Mouse (Mus musculus): Measurements from ENCODE around the gene Cdk14. TPM values are rescaled to one million over a fixed set of nuclear protein-coding genes. Genes with fewer than 3 reads are reported as not detected.

The Cdk14 gene
- polyA plus RNA-seq, 1 experiment from 2014 or later = 21.8 TPM

GRCm38 (mm10) chr5:5313195-5313760 is 106.8 kb downstream of the Cdk14 start:
- no peaks in the 10 kb centered on the region for H3K27me3 ChIP-seq (ENCODE audit: control insufficient read depth, insufficient read depth, low read length)
- H3K36me3 ChIP-seq (ENCODE audit: control insufficient read depth, insufficient read depth, low read length) = no peaks in the 10 kb centered on the region
- WGBS = 41% methylated on average over 9 of the region's 9 CpGs
- H3K4me1 ChIP-seq (ENCODE audit: control insufficient read depth in 2 of 2, insufficient read depth in 2 of 2, low read length in 2 of 2) = peaks cover 2 to 13% of the 10 kb centered on the region in 2 experiments; a peak in 3 of 4 replicates
- no peak overlapping the region for H3K9ac ChIP-seq (ENCODE audit: low read length)
- no peak overlapping the region for H3K4me2 ChIP-seq (ENCODE audit: low read length)
- no peak overlapping the region for H3K4me3 ChIP-seq (ENCODE audit: control insufficient read depth in 1 of 2, insufficient read depth in 1 of 2, low read depth in 1 of 2, low read length in 2 of 2)
- ATAC-seq (ENCODE audit: insufficient number of reproducible peaks, insufficient read depth, low FRiP score, low read depth) = 0 out of 2 replicates have a peak, but pooled peaks have one; percentile 31
- H3K27ac ChIP-seq (replicated peaks in 1 of 2; ENCODE audit: control insufficient read depth in 1 of 2, insufficient read depth in 1 of 2, low read depth in 2 of 2, low read length in 2 of 2) = no peak overlapping the region; a peak in 1 of 4 replicates
- no peaks in the 10 kb centered on the region for H3K9me3 ChIP-seq (ENCODE audit: control insufficient read depth, low read length)

- H3K27me3 ChIP-seq (ENCODE audit: control insufficient read depth, insufficient read depth, low read length) = no peaks in the 10 kb centered on the region
- H3K27ac ChIP-seq (replicated peaks in 1 of 2; ENCODE audit: control insufficient read depth in 1 of 2, insufficient read depth in 1 of 2, low read depth in 2 of 2, low read length in 2 of 2) = no peak overlapping the region
- H3K9ac ChIP-seq (ENCODE audit: low read length) = no peak overlapping the region
- ATAC-seq (ENCODE audit: insufficient number of reproducible peaks, insufficient read depth, low FRiP score, low read depth) = no peak
- no peak overlapping the region for H3K4me2 ChIP-seq (ENCODE audit: low read length)
- 90% methylated on average over 2 of the region's 2 CpGs for WGBS
- H3K4me1 ChIP-seq (ENCODE audit: control insufficient read depth in 2 of 2, insufficient read depth in 2 of 2, low read length in 2 of 2) = peaks cover 7 to 12% of the 10 kb centered on the region in 2 experiments
- no peak overlapping the region for H3K4me3 ChIP-seq (ENCODE audit: control insufficient read depth in 1 of 2, insufficient read depth in 1 of 2, low read depth in 1 of 2, low read length in 2 of 2)
- H3K9me3 ChIP-seq (ENCODE audit: control insufficient read depth, low read length) = no peaks in the 10 kb centered on the region
- no peaks in the 10 kb centered on the region for H3K36me3 ChIP-seq (ENCODE audit: control insufficient read depth, insufficient read depth, low read length)
These were observed 114.8 kb downstream of the Cdk14 start for GRCm38 (mm10) chr5:5305286-5305685.

GRCm38 (mm10) chr5:5303102-5303670 is 116.9 kb downstream of the Cdk14 start:
- Histone ChIP-seq H3K27ac (replicated peaks in 1 of 2; ENCODE audit: control insufficient read depth in 1 of 2, insufficient read depth in 1 of 2, low read depth in 2 of 2, low read length in 2 of 2) (no peak overlapping the region), H3K36me3 (ENCODE audit: control insufficient read depth, insufficient read depth, low read length) (no peaks in the 10 kb centered on the region), H3K9me3 (ENCODE audit: control insufficient read depth, low read length) (no peaks in the 10 kb centered on the region), H3K4me2 (ENCODE audit: low read length) (no peak overlapping the region), H3K27me3 (ENCODE audit: control insufficient read depth, insufficient read depth, low read length) (no peaks in the 10 kb centered on the region), H3K4me1 (ENCODE audit: control insufficient read depth in 2 of 2, insufficient read depth in 2 of 2, low read length in 2 of 2) (peaks cover 7 to 12% of the 10 kb centered on the region in 2 experiments), H3K9ac (ENCODE audit: low read length) (no peak overlapping the region), H3K4me3 (ENCODE audit: control insufficient read depth in 1 of 2, insufficient read depth in 1 of 2, low read depth in 1 of 2, low read length in 2 of 2) (no peak overlapping the region)
- WGBS = 80% methylated on average over 8 of the region's 8 CpGs
- no peak for ATAC-seq (ENCODE audit: insufficient number of reproducible peaks, insufficient read depth, low FRiP score, low read depth)

GRCm38 (mm10) chr5:5301571-5302079 is 118.5 kb downstream of the Cdk14 start:
- Histone ChIP-seq H3K27me3 (ENCODE audit: control insufficient read depth, insufficient read depth, low read length) (no peaks in the 10 kb centered on the region), H3K9ac (ENCODE audit: low read length) (no peak overlapping the region), H3K4me3 (ENCODE audit: control insufficient read depth in 1 of 2, insufficient read depth in 1 of 2, low read depth in 1 of 2, low read length in 2 of 2) (no peak overlapping the region), H3K27ac (replicated peaks in 1 of 2; ENCODE audit: control insufficient read depth in 1 of 2, insufficient read depth in 1 of 2, low read depth in 2 of 2, low read length in 2 of 2) (no peak overlapping the region), H3K4me1 (ENCODE audit: control insufficient read depth in 2 of 2, insufficient read depth in 2 of 2, low read length in 2 of 2) (peaks cover 7 to 12% of the 10 kb centered on the region in 2 experiments), H3K9me3 (ENCODE audit: control insufficient read depth, low read length) (no peaks in the 10 kb centered on the region), H3K36me3 (ENCODE audit: control insufficient read depth, insufficient read depth, low read length) (no peaks in the 10 kb centered on the region), H3K4me2 (ENCODE audit: low read length) (no peak overlapping the region)
- WGBS = 47% methylated on average over 12 of the region's 12 CpGs
- ATAC-seq (ENCODE audit: insufficient number of reproducible peaks, insufficient read depth, low FRiP score, low read depth) = no peak

- no peak for ATAC-seq (ENCODE audit: insufficient number of reproducible peaks, insufficient read depth, low FRiP score, low read depth)
These were observed 119.1 kb downstream of the Cdk14 start for GRCm38 (mm10) chr5:5300998-5301397.

GRCm38 (mm10) chr5:5300290-5300689 is 119.8 kb downstream of the Cdk14 start:
- WGBS = 60% methylated on average over 1 of the region's 1 CpGs
- no peaks in the 10 kb centered on the region for H3K27me3 ChIP-seq (ENCODE audit: control insufficient read depth, insufficient read depth, low read length)
- no peaks in the 10 kb centered on the region for H3K36me3 ChIP-seq (ENCODE audit: control insufficient read depth, insufficient read depth, low read length)
- no peak overlapping the region for H3K9ac ChIP-seq (ENCODE audit: low read length)
- peaks cover 7 to 12% of the 10 kb centered on the region in 2 experiments for H3K4me1 ChIP-seq (ENCODE audit: control insufficient read depth in 2 of 2, insufficient read depth in 2 of 2, low read length in 2 of 2)
- no peak overlapping the region for H3K27ac ChIP-seq (replicated peaks in 1 of 2; ENCODE audit: control insufficient read depth in 1 of 2, insufficient read depth in 1 of 2, low read depth in 2 of 2, low read length in 2 of 2)
- H3K4me2 ChIP-seq (ENCODE audit: low read length) = no peak overlapping the region
- ATAC-seq (ENCODE audit: insufficient number of reproducible peaks, insufficient read depth, low FRiP score, low read depth) = no peak
- no peak overlapping the region for H3K4me3 ChIP-seq (ENCODE audit: control insufficient read depth in 1 of 2, insufficient read depth in 1 of 2, low read depth in 1 of 2, low read length in 2 of 2)
- H3K9me3 ChIP-seq (ENCODE audit: control insufficient read depth, low read length) = no peaks in the 10 kb centered on the region

More at GRCm38 (mm10) chr5:5300998-5301397, 119.1 kb downstream of the Cdk14 start:
- no peak overlapping the region for H3K4me2 ChIP-seq (ENCODE audit: low read length)
- WGBS = 84% methylated on average over 2 of the region's 2 CpGs
- no peaks in the 10 kb centered on the region for H3K27me3 ChIP-seq (ENCODE audit: control insufficient read depth, insufficient read depth, low read length)
- peaks cover 7 to 12% of the 10 kb centered on the region in 2 experiments for H3K4me1 ChIP-seq (ENCODE audit: control insufficient read depth in 2 of 2, insufficient read depth in 2 of 2, low read length in 2 of 2)
- no peak overlapping the region for H3K27ac ChIP-seq (replicated peaks in 1 of 2; ENCODE audit: control insufficient read depth in 1 of 2, insufficient read depth in 1 of 2, low read depth in 2 of 2, low read length in 2 of 2)
- H3K4me3 ChIP-seq (ENCODE audit: control insufficient read depth in 1 of 2, insufficient read depth in 1 of 2, low read depth in 1 of 2, low read length in 2 of 2) = no peak overlapping the region
- H3K9me3 ChIP-seq (ENCODE audit: control insufficient read depth, low read length) = no peaks in the 10 kb centered on the region
- no peaks in the 10 kb centered on the region for H3K36me3 ChIP-seq (ENCODE audit: control insufficient read depth, insufficient read depth, low read length)
- H3K9ac ChIP-seq (ENCODE audit: low read length) = no peak overlapping the region

- ATAC-seq (ENCODE audit: insufficient number of reproducible peaks, insufficient read depth, low FRiP score, low read depth) = no peak
- Histone ChIP-seq H3K9me3 (ENCODE audit: control insufficient read depth, low read length) (no peaks in the 10 kb centered on the region), H3K36me3 (ENCODE audit: control insufficient read depth, insufficient read depth, low read length) (no peaks in the 10 kb centered on the region), H3K4me2 (ENCODE audit: low read length) (no peak overlapping the region), H3K4me1 (ENCODE audit: control insufficient read depth in 2 of 2, insufficient read depth in 2 of 2, low read length in 2 of 2) (peaks cover 7 to 9% of the 10 kb centered on the region in 2 experiments), H3K27ac (replicated peaks in 1 of 2; ENCODE audit: control insufficient read depth in 1 of 2, insufficient read depth in 1 of 2, low read depth in 2 of 2, low read length in 2 of 2) (no peak overlapping the region), H3K4me3 (ENCODE audit: control insufficient read depth in 1 of 2, insufficient read depth in 1 of 2, low read depth in 1 of 2, low read length in 2 of 2) (no peak overlapping the region), H3K9ac (ENCODE audit: low read length) (no peak overlapping the region), H3K27me3 (ENCODE audit: control insufficient read depth, insufficient read depth, low read length) (no peaks in the 10 kb centered on the region)
- 66% methylated on average over 7 of the region's 7 CpGs for WGBS
These were observed 122.9 kb downstream of the Cdk14 start for GRCm38 (mm10) chr5:5297222-5297621.

Data from heart, embryonic 14.5 days (tissue).